Mouse (Mus musculus): Measurements from ENCODE around the gene Gp2. TPM values are rescaled to one million over a fixed set of nuclear protein-coding genes. Genes with fewer than 3 reads are reported as not detected.

Gp2 gene
- polyA plus RNA-seq (2012; rRNA removed; ENCODE audit: low replicate concordance), result 0.25 and 32.1 TPM in 2 replicates

GRCm38 (mm10) chr7:119459185-119459584 is at the start of gene Gp2:
Gp2 (minus strand) TSS chr7:119459285.

GRCm38 (mm10) chr7:119479256-119479655 is 20.2 kb upstream of the Gp2 start, which contains the start of gene Umod:
Umod (minus strand) TSS chr7:119479282.

Other genes starting within 250 kb of the Gp2 start
- 0.58 TPM in 1 of 2 replicates, not detected in the other for gene Umod, start 20.0 kb upstream of the Gp2 start, polyA plus RNA-seq (2012; rRNA removed; ENCODE audit: low replicate concordance)
- gene Acsm5, start 60.2 kb upstream of the Gp2 start, polyA plus RNA-seq (2012; rRNA removed; ENCODE audit: low replicate concordance), result 0.97 and 4.1 TPM in 2 replicates
- gene Pdilt, start 64.2 kb upstream of the Gp2 start, polyA plus RNA-seq (2012; rRNA removed; ENCODE audit: low replicate concordance), result not detected in 2 replicates
- not detected in 2 replicates for gene Acsm2, start 95.1 kb upstream of the Gp2 start, polyA plus RNA-seq (2012; rRNA removed; ENCODE audit: low replicate concordance)
- 0.07 TPM in 1 of 2 replicates, not detected in the other for gene Acsm1, start 147.7 kb upstream of the Gp2 start, polyA plus RNA-seq (2012; rRNA removed; ENCODE audit: low replicate concordance)
- gene Acsm4, start 230.7 kb upstream of the Gp2 start, polyA plus RNA-seq (2012; rRNA removed; ENCODE audit: low replicate concordance), result not detected in 2 replicates